Mouse (Mus musculus) megakaryocyte, embryonic 14.5 days (primary cell): ENCODE measurements around the gene Ahnak.

Experiments used
- FLI1 ChIP-seq: IDR thresholded peaks from 2 replicates; pipeline ENCODE4 v1.6.1; 2012; ENCODE audit warnings: low read length, inconsistent platforms, mixed read lengths
- GATA1 ChIP-seq: IDR thresholded peaks from 3 replicates; pipeline ENCODE4 v1.6.1; 2012; ENCODE audit warnings: mixed read lengths, low read length, inconsistent platforms, borderline replicate concordance

DNA sequence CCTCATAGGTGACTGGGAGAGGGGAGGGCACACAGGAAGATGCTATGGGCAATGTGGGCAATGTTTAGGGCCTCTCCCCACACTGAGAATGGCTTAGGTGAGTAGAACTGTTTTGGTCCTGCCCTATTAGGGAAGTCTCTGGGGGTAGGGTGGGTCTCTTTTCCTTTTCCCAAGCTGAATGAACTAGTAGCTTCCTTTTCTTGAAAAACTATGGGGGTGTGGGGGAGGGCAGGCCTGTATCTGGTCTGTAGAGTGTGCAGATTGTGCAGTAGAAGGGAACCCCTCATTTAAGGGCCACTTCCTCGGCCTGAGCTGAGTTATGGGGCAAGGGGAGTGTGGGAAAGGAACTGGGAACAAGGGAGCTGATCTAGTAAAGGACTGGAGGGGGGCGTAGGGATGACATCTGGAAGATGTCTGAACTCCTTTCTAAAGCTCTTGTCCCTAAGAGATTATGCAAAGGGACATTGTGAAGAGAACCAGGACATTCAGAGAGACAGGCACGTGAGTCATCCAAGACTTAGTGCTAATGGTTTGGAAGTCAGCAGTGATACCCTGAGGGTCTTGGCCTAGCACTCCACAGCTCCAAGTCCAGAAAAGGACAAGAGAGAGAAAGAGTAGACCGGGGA is 2.3 kb downstream of the Ahnak start:
- TF ChIP-seq GATA1 (no peak), FLI1 (no peak)
